Mouse (Mus musculus) layer of hippocampus, postnatal 10 days (tissue): Measurements from ENCODE around the gene Rab11a. TPM values are rescaled to one million over a fixed set of nuclear protein-coding genes. Genes with fewer than 3 reads are reported as not detected.

ENCODE experiments used
- DNase-seq, 2 experiments: peaks; one replicate each; pipeline ENCODE4 v3.0.0; 2021; ENCODE audit warnings: low spot score in 2 of 2
- long read RNA-seq: library from polyadenylated mRNA; stranded (forward); transcript quantifications from one replicate; pipeline ENCODE4 v2.0.0, GENCODE M21; 2023
- total RNA-seq, 2 experiments: library from RNA; stranded (reverse); gene quantifications; 2 replicates each; pipeline ENCODE4 v1.2.3; 2021

The Rab11a gene
- total RNA-seq = 100 to 1,000 TPM; 357 to 372 TPM
- long read RNA-seq, transcript Rab11a-208 (5 exons, 2,336 nt) = major isoform, 207 of 226 reads
- long read RNA-seq, partial matches to known transcripts = 4 of 226 reads
- long read RNA-seq, other reads (novel, unspliced or antisense) = 11 of 226 reads

DNA sequence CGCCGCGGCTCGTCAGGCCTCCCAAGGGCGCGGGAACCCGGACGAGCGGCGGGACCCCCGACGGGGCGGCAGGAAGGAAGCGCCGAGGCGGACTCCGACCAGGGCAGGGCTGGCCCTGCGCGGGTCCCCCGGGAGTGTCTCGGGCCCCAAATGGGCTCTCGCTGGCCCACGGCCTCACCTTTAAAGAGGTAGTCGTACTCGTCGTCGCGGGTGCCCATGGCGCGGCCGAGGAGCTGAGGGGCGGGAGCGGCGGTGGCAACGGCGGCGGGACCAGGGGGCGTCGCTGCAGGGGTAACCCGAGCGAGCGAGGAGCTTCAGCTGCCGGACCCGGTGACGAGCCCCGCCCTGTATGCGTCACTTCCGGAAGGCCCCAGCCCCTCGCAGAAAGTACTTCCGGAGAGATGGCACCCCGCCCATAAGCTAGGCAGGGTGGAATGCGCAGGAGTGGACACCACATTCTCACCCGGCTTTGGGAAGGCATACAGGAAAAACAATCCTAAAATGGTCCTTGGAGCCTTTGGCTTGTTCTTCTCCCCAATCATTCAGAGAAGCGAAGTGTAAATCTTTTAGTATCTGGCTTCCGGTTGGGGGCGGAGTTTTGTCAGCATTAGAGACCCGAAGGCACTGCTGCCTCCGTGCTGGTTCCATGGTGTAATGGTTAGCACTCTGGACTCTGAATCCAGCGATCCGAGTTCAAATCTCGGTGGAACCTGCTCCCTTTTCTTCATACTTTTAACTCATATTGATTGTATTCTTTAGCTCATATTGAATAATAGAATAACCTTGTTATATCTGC, at the start of gene Rab11a:
TSS of gene Rab11a (minus strand) at position 353 of the 796 bp plus-strand sequence.
- peak; percentile 97 to 98 for DNase-seq

DNA sequence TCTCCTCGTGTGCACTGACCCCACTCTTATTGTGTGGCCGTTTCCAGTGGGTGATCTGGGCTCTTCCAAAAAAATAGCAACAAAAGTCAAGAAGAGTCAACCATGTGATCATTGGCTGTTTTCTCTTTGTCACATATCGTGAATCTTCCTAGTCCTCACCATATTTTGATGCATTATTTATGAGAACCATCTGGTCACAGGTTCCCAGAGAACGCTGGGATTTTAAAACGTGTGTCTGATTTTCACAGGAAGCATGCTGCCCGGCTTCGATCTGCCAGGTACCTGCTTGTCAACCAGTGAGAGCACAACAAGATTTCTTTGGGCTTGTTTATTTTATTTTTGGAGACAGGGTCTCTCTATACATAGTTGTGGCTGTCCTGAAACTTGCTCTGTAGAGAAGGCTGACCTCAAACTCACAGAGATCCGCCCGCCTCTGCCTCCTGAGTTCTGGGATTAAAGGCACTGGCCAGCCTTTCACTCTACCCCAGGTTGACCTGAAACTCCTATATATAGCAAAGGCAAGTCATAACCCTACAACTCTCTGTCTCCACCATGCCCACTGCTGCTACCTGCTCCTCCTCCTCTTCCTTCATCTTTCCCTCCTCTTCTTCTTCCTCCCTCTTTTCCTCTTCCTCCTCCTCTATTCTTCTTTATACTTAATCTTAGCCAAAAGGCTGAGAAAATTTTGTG, 48.8 kb upstream of the Rab11a start:
- no peak for DNase-seq

DNA sequence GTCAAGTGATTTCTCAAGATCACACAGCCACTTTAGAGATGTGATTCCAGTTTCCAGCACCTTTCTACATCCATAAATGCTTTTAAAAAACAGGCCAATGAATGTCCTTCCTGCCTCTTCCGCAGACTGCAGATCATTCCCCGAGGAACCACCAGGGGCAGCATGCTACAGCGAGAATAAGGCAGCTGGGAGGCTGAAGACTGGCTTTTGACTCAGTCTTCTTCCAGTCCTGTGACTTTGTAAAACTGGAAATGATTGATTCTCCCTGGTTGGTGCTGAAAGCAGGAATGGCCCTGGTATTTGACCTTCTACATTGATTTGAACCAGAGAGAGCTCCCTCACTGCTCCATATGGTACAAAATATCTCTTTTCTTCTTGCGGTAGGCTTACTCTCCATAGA, 47.3 kb upstream of the Rab11a start:
- peak; percentile 43 to 48 for DNase-seq

DNA sequence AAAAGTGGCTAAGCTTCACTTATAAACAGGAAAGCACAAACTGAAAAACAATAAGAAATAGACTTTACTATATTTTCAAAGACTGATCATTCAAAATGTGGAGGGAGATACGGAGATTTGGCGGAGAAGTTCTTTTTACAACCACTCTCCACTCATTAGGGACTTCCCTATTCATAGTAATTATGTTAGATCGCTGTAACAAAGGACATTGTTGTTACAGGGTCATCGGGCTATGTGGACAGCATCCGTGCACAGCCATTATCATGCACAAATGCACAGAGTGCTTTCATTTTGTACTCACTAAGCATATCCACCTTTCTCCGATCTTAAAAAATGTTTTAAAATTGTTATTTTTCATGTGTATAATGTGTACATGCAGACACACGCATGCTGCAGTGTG, 46.0 kb upstream of the Rab11a start:
- no peak for DNase-seq

- no peak for DNase-seq
Measured at GRCm38 (mm10) chr9:64779628-64780027, 42.1 kb upstream of the Rab11a start.

- no peak for DNase-seq
Measured at GRCm38 (mm10) chr9:64778151-64778550, 40.6 kb upstream of the Rab11a start.

DNA sequence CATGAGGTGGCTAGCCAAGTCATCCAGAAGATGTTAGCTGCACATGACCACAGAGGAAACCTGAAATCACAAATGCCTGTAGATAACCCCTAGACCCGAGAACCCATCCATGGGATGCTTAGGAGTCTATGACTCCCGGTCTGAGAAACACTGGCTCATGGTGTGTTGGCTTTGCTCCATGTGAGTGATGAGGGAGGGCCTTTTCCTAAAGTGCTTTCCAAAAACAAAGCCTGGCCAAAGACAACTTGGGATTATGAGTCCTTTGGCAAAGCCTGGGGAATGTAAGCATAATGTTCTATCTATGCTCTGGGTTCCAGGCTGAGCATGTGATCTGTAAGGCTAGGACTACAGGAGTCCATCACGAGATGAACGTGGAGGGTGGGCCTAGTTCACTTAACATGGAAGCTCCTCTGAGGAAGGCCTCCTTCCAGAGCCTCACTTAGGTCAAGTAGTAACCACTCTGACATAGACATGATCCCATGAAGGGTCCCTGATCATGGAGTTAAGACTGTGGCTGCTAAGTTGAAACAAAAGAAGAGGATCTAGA, 40.0 kb upstream of the Rab11a start:
- no peak for DNase-seq

DNA sequence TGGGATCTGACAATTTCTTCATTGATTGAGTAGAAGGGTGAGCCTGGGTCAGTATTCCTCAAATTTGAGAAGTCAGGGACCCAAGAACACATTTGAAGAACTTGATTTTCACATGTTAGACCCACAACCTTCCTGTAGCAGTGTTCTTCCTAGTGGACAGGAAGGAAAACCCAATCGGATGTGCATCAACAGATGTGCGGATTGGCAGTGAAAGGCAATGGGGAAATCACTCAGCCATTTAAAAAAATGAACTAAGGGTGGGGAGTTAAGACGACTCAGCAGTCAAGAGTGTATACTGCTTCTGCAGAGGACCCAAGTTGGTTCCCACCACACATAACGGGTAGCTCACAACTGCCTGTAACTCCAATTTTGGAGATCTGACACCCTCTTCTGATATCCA, 37.9 kb upstream of the Rab11a start:
- DNase-seq = no peak

GRCm38 (mm10) chr9:64774883-64775282, 37.3 kb upstream of the Rab11a start:
- no peak for DNase-seq

DNA sequence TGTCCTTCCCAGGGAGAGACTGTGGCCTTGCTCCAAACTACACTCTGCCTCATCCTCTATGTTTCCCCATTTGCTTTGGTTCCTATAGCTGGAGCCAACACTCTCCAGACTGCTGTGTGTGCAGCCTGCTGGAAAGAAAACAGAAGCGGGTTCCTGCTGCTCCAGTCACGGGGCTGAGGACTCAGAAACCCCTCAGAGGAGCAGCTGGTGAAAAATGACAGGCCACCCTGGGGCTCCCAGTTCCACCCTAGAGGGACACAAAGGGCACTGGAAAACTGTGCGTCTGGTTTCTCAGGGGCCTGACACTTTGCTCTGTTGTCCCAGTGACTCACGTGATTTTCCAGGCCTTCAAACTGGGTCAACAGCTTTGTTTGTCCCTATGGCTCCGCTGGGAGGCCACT, 36.9 kb upstream of the Rab11a start:
- peak; percentile 36 to 43 for DNase-seq

DNA sequence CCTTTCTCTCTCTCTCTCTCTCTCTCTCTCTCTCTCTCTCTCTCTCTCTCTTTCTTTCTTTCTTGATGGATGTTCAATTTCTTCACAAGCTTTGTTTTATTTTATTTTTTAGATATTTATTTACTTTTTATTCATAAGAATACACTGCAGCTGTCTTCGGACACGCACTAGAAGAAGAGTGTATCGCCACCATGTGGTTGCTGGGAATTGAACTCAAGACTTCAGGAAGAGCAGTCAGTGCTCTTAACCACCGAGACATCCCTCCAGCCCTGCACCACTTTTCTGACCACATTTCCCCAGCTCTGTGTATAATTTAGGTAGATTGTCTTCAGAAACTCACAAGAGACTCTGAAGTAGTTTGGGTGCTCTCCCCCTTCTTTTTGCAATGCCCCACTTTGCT, 36.4 kb upstream of the Rab11a start:
- no peak for DNase-seq

DNA sequence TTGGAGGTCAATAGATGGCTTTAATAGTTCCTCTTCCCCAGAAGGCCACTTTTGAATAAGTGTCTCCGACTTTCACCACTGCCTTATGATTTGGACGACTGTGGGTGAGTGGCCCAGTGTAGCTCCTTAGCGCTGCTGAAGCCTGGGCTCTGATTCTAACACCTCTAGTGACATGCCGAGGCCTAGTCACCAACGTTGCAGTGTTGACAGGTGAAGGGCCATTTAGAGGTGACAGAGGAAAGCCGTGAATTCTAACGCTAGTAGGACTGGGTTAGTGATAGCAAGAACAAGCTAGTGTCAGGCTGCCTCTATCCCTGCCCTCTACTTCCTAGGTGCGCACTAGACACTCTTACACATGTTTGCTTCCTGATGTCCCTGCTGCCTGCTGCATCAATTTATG, 35.7 kb upstream of the Rab11a start:
- no peak for DNase-seq

DNA sequence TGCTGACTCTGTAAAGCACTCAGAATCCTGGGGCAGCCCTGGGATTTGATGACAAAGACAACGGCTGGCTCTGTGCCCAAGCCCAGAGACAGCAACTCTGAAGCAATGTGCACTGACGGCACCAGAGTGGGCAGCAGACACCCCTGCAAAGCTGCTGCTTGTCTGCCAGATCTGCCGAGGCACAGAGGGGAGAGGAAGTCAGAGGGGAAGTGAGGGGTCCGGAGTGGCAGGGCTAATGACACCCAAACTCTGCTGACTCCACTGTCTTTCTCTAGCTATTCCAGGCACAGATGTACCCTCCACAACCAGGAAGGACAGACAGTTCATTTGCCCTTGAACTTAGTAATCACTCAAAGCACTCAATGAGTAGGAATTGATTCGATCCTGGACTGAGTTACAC, 33.7 kb upstream of the Rab11a start:
- peak; percentile 48 to 52 for DNase-seq

DNA sequence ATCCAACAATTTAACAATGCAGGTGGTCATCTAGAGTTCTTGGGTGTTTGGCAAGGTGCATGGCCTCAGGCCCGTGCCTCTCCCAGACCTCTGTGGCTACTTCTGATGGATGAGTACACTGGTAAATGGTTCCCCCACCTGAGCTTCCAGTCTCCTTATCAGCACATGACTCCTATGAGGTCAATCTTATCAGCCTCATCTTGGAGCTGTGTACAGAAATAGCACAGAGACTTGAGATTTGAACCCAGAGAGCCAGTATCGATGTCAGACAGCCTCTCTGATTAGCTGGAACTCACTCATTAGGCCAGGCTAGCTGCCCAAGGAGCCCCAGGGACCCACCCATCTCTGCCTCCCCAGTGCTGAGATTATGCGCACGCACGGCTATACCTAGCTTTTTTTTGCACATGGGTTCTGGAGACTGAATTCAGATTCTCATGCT, 32.9 kb upstream of the Rab11a start:
- DNase-seq = no peak

DNA sequence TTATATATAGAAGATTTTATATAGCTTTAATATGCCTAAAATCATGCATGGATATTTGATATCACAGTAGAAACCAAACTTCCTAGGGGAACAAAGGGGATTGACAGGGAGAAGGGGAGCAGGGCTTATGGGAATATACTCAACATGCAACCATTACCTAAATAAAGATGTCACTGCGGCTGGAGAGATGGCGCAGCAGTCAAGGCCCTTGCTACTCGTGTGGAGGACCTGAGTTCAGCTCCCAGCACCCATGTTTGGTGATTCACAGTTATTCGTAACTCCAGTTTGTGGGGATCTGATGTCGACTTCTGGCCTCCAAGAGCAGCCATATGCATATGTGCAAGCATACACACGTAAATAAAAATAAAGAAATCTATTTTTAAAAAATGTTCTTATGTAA, 32.4 kb upstream of the Rab11a start:
- DNase-seq = no peak

GRCm38 (mm10) chr9:64769066-64769695, 31.6 kb upstream of the Rab11a start:
- DNase-seq = peak; percentile 59 to 65

- no peak for DNase-seq
Measured at GRCm38 (mm10) chr9:64767796-64768195, 30.2 kb upstream of the Rab11a start.

- no peak for DNase-seq
Measured at GRCm38 (mm10) chr9:64766136-64766535, 28.6 kb upstream of the Rab11a start.

- DNase-seq = no peak
Measured at GRCm38 (mm10) chr9:64764824-64765223, 27.3 kb upstream of the Rab11a start.

GRCm38 (mm10) chr9:64758052-64758451, 20.5 kb upstream of the Rab11a start:
- DNase-seq = no peak

DNA sequence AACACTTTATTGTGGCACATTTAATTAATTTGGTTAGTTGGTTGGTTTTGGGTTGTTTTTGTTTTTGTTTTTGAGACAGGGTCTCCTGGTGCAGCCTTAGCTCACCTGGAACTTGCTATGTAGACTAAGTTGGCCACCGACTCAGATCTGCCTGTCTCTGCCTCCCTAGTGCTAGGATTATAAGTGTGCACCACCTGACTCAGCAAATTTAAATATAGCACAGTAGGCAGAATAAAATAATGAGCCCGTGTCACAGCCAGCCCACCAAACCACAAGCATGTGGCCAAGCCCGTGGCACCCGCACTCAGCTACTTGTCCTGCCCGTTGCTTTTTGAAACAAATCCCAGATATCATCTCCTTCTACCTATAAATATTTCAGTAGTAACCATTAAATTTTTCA, 15.0 kb upstream of the Rab11a start:
- no peak for DNase-seq

- no peak for DNase-seq
Measured at GRCm38 (mm10) chr9:64749314-64749713, 11.8 kb upstream of the Rab11a start.
